Mouse (Mus musculus) ES-Bruce4 (cell line): ENCODE results near the gene Smarca4.

Experiments
- CTCF ChIP-seq: IDR thresholded peaks from one replicate; pipeline ENCODE4 v1.8.1; 2011; ENCODE audit warnings: low read depth, low read length
- EP300 ChIP-seq: IDR thresholded peaks from 2 replicates; pipeline ENCODE4 v1.6.1; 2011; ENCODE audit warnings: low read depth, low read length; ENCODE audit not compliant: insufficient read depth
- POLR2A ChIP-seq: IDR thresholded peaks from one replicate; pipeline ENCODE4 v1.8.1; 2011; ENCODE audit warnings: low read length; ENCODE audit not compliant: insufficient read depth

GRCm38 (mm10) chr9:21680448-21680847 lies 64.5 kb downstream of the Smarca4 start:
- TF ChIP-seq POLR2A, result no peak
- TF ChIP-seq CTCF, result no peak
- TF ChIP-seq EP300, result no peak
